Mouse (Mus musculus) heart, embryonic 15.5 days (tissue): Measurements from ENCODE around the gene Prrt1. TPM values are rescaled to one million over a fixed set of nuclear protein-coding genes. Genes with fewer than 3 reads are reported as not detected.

ENCODE experiments used
- ATAC-seq: fragments of 200-750 bp; cut with Nextera tagmentation; replicated peaks from 2 replicates; pipeline ENCODE4 v1.8.0; 2017; ENCODE audit warnings: low read depth, moderate TSS enrichment; ENCODE audit not compliant: insufficient number of reproducible peaks, insufficient read depth, low FRiP score
- H3K27ac ChIP-seq: fragments of 300-500 bp; sonication (generic); 2 replicates; pipeline ENCODE4 v1.5.1; 2015; ENCODE audit warnings: mild to moderate bottlenecking, inconsistent platforms
- H3K27me3 ChIP-seq: fragments of 300-500 bp; sonication (generic); 2 replicates; pipeline ENCODE4 v1.6.1; 2015; ENCODE audit warnings: inconsistent platforms
- H3K36me3 ChIP-seq: fragments of 300-500 bp; sonication (generic); 2 replicates; pipeline ENCODE4 v1.6.1; 2015; ENCODE audit warnings: mild to moderate bottlenecking, inconsistent platforms
- H3K4me1 ChIP-seq: fragments of 300-500 bp; sonication (generic); replicated peaks from 2 replicates; pipeline ENCODE4 v1.6.1; 2015; ENCODE audit warnings: inconsistent platforms
- H3K4me2 ChIP-seq: fragments of 300-500 bp; sonication (generic); 2 replicates; pipeline ENCODE4 v1.6.1; 2015; ENCODE audit warnings: inconsistent platforms, mild to moderate bottlenecking, moderate library complexity
- H3K4me3 ChIP-seq: fragments of 300-500 bp; sonication (generic); 2 replicates; pipeline ENCODE4 v1.5.1; 2015; ENCODE audit warnings: mild to moderate bottlenecking, inconsistent platforms
- H3K9ac ChIP-seq: fragments of 300-500 bp; sonication (generic); 2 replicates; pipeline ENCODE4 v1.6.1; 2015; ENCODE audit warnings: mild to moderate bottlenecking, inconsistent platforms
- H3K9me3 ChIP-seq: fragments of 300-500 bp; sonication (generic); replicated peaks from 2 replicates; pipeline ENCODE4 v1.6.1; 2016; ENCODE audit warnings: inconsistent platforms
- WGBS: fragments of 180-500 bp; shearing (Covaris S2); methylation state at CpG from one replicate; pipeline ENCODE4 v1.1.7; 2015; ENCODE audit warnings: mixed read lengths; 5-methylcytosine and 5-hydroxymethylcytosine counted together
- polyA plus RNA-seq: library from polyadenylated mRNA; unstranded; fragments of >200 nt; fragmentation: Nextera tagmentation; extraction: Ambion mirVana; gene quantifications from 2 replicates; pipeline ENCODE4 v1.2.1, GENCODE M21; 2015

Gene Prrt1
- polyA plus RNA-seq, 1 experiment from 2014 or later, result 0.42 TPM

GRCm38 (mm10) chr17:34615871-34616270, 13.5 kb upstream of the Prrt1 start, which contains the start of gene Egfl8:
TSS of gene Egfl8 (minus strand) at chr17:34615971.
- peak within 1 kb of the TSS; percentile 12; the same call in 1 of the 2 replicates for H3K9ac ChIP-seq
- H3K27ac ChIP-seq, result no peak within 1 kb of the TSS
- H3K4me1 ChIP-seq, result 0 out of 2 replicates have a peak, but pooled peaks cover 2% of the 10 kb centered on the region
- H3K4me2 ChIP-seq, result no peak within 1 kb of the TSS
- H3K36me3 ChIP-seq, result peaks cover 48% of the 10 kb centered on the region
- no peaks in the 10 kb centered on the region for H3K9me3 ChIP-seq
- H3K4me3 ChIP-seq, result no peak within 1 kb of the TSS
- no peaks in the 10 kb centered on the region for H3K27me3 ChIP-seq
- ATAC-seq, result no peak
- WGBS, result 76% methylated on average over 6 of the region's 6 CpGs

- Histone ChIP-seq H3K27ac (no peak overlapping the region), H3K4me2 (no peak overlapping the region), H3K4me1 (0 out of 2 replicates have a peak, but pooled peaks cover 2% of the 10 kb centered on the region), H3K4me3 (no peak overlapping the region), H3K27me3 (no peaks in the 10 kb centered on the region), H3K9me3 (no peaks in the 10 kb centered on the region), H3K36me3 (peaks cover 42% of the 10 kb centered on the region), H3K9ac (no peak overlapping the region)
- no peak for ATAC-seq
- WGBS, result 20% methylated on average over 6 of the region's 6 CpGs
Measured at GRCm38 (mm10) chr17:34618999-34619398, 10.3 kb upstream of the Prrt1 start.

- 90% methylated on average over 8 of the region's 8 CpGs for WGBS
- H3K36me3 ChIP-seq, result peaks cover 49% of the 10 kb centered on the region
- no peak overlapping the region for H3K27ac ChIP-seq
Measured at GRCm38 (mm10) chr17:34621006-34621405, 8.3 kb upstream of the Prrt1 start.

GRCm38 (mm10) chr17:34623161-34623560, 6.2 kb upstream of the Prrt1 start:
- H3K36me3 ChIP-seq, result peaks cover 38% of the 10 kb centered on the region
- H3K9ac ChIP-seq, result no peak overlapping the region
- H3K27me3 ChIP-seq, result no peaks in the 10 kb centered on the region
- no peak overlapping the region for H3K4me2 ChIP-seq
- no peaks in the 10 kb centered on the region for H3K9me3 ChIP-seq
- no peak overlapping the region for H3K4me3 ChIP-seq
- peaks cover 13% of the 10 kb centered on the region for H3K4me1 ChIP-seq
- no peak overlapping the region for H3K27ac ChIP-seq
- WGBS, result 84% methylated on average over 9 of the region's 9 CpGs
- no peak for ATAC-seq

More at GRCm38 (mm10) chr17:34621006-34621405, 8.3 kb upstream of the Prrt1 start:
- Histone ChIP-seq H3K4me1 (peaks cover 4% of the 10 kb centered on the region), H3K9ac (no peak overlapping the region), H3K9me3 (no peaks in the 10 kb centered on the region), H3K4me3 (no peak overlapping the region), H3K27me3 (no peaks in the 10 kb centered on the region), H3K4me2 (no peak overlapping the region)
- ATAC-seq, result no peak

- WGBS, result 86% methylated on average over 3 of the region's 3 CpGs
- H3K9me3 ChIP-seq, result no peaks in the 10 kb centered on the region
- H3K4me2 ChIP-seq, result no peak overlapping the region
- H3K4me3 ChIP-seq, result no peak overlapping the region
- peaks cover 35% of the 10 kb centered on the region for H3K36me3 ChIP-seq
- peaks cover 31% of the 10 kb centered on the region for H3K4me1 ChIP-seq
- no peak for ATAC-seq
- no peak overlapping the region for H3K27ac ChIP-seq
- no peak overlapping the region for H3K9ac ChIP-seq
- peaks cover 11% of the 10 kb centered on the region for H3K27me3 ChIP-seq
Measured at GRCm38 (mm10) chr17:34624981-34625380, 4.4 kb upstream of the Prrt1 start.

- Histone ChIP-seq H3K4me3 (peak overlapping the region; percentile 85), H3K27ac (peak overlapping the region; percentile 94), H3K4me1 (peaks cover 40% of the 10 kb centered on the region), H3K4me2 (peak overlapping the region; percentile 97), H3K9me3 (no peaks in the 10 kb centered on the region), H3K36me3 (peaks cover 33% of the 10 kb centered on the region), H3K27me3 (peaks cover 24% of the 10 kb centered on the region), H3K9ac (peak overlapping the region; percentile 80)
- WGBS, result 50% methylated on average over 16 of the region's 16 CpGs
- no peak for ATAC-seq
Measured at GRCm38 (mm10) chr17:34626062-34626772, 3.1 kb upstream of the Prrt1 start.

- H3K4me2 ChIP-seq, result peak overlapping the region; percentile 97
- peak; percentile 36; the same call in 1 of the 2 replicates for ATAC-seq
- peaks cover 45% of the 10 kb centered on the region for H3K4me1 ChIP-seq
- H3K36me3 ChIP-seq, result peaks cover 29% of the 10 kb centered on the region
- no peaks in the 10 kb centered on the region for H3K9me3 ChIP-seq
- H3K27me3 ChIP-seq, result peaks cover 29% of the 10 kb centered on the region
- peak overlapping the region; percentile 94 for H3K27ac ChIP-seq
- WGBS, result 0% methylated on average over 18 of the region's 18 CpGs
- H3K9ac ChIP-seq, result peak overlapping the region; percentile 80
- H3K4me3 ChIP-seq, result peak overlapping the region; percentile 85
Measured at GRCm38 (mm10) chr17:34626773-34627092, 2.6 kb upstream of the Prrt1 start.

- peaks cover 23% of the 10 kb centered on the region for H3K36me3 ChIP-seq
- H3K9me3 ChIP-seq, result no peaks in the 10 kb centered on the region
- under 1% methylated on average over 43 of the region's 45 CpGs for WGBS
- H3K27me3 ChIP-seq, result peaks cover 35% of the 10 kb centered on the region
- peak overlapping the region; percentile 85 for H3K4me3 ChIP-seq
- peak overlapping the region; percentile 97 for H3K4me2 ChIP-seq
- peak; percentile 86 for ATAC-seq
- peak overlapping the region; percentile 94 for H3K27ac ChIP-seq
- peaks cover 50% of the 10 kb centered on the region for H3K4me1 ChIP-seq
- peak overlapping the region; percentile 80 for H3K9ac ChIP-seq
Measured at GRCm38 (mm10) chr17:34627093-34627942, 2.0 kb upstream of the Prrt1 start.

GRCm38 (mm10) chr17:34627943-34628643, 1.2 kb upstream of the Prrt1 start, which contains the start of gene Ppt2:
TSS of gene Ppt2 (minus strand) at chr17:34628510.
- 3% methylated on average over 29 of the region's 29 CpGs for WGBS
- peak within 1 kb of the TSS; percentile 70 for H3K9ac ChIP-seq
- H3K4me3 ChIP-seq, result peak within 1 kb of the TSS; percentile 85
- peak within 1 kb of the TSS; percentile 94 for H3K27ac ChIP-seq
- H3K27me3 ChIP-seq, result peaks cover 42% of the 10 kb centered on the region
- peaks cover 15% of the 10 kb centered on the region for H3K36me3 ChIP-seq
- ATAC-seq, result no peak
- no peaks in the 10 kb centered on the region for H3K9me3 ChIP-seq
- H3K4me2 ChIP-seq, result peak within 1 kb of the TSS; percentile 97
- H3K4me1 ChIP-seq, result peaks cover 53% of the 10 kb centered on the region

GRCm38 (mm10) chr17:34628644-34628967, 727 bp upstream of the Prrt1 start:
- peak overlapping the region; percentile 97 for H3K4me2 ChIP-seq
- H3K4me1 ChIP-seq, result peaks cover 53% of the 10 kb centered on the region
- peak overlapping the region; percentile 85 for H3K4me3 ChIP-seq
- WGBS, result 50% methylated on average over 5 of the region's 5 CpGs
- peaks cover 47% of the 10 kb centered on the region for H3K27me3 ChIP-seq
- no peaks in the 10 kb centered on the region for H3K9me3 ChIP-seq
- peaks cover 10% of the 10 kb centered on the region for H3K36me3 ChIP-seq
- H3K9ac ChIP-seq, result peak overlapping the region; percentile 70
- no peak for ATAC-seq
- peak overlapping the region; percentile 94; the same call in 1 of the 2 replicates for H3K27ac ChIP-seq
